Mouse (Mus musculus) limb, embryonic 11.5 days (tissue): ENCODE results near the gene Pla2g5. TPM values are rescaled to one million over a fixed set of nuclear protein-coding genes. Genes with fewer than 3 reads are reported as not detected.

Experiments used
- ATAC-seq: fragments of 200-750 bp; cut with Nextera tagmentation; 2 replicates; pipeline ENCODE4 v1.8.0; 2017; ENCODE audit warnings: low read depth; ENCODE audit not compliant: insufficient number of reproducible peaks, low FRiP score, low TSS enrichment
- DNase-seq: peaks from one replicate; pipeline ENCODE4 v3.0.0-alpha.2; 2015; ENCODE audit warnings: low spot score
- H3K27ac ChIP-seq: fragments of 300-500 bp; sonication (generic); replicated peaks from 2 replicates; pipeline ENCODE4 v1.5.1; 2014; ENCODE audit warnings: low read depth, mild to moderate bottlenecking, low read length
- H3K27me3 ChIP-seq: fragments of 300-500 bp; sonication (generic); 2 replicates; pipeline ENCODE4 v1.6.1; 2014; ENCODE audit warnings: mild to moderate bottlenecking, low read length, mixed read lengths; ENCODE audit not compliant: control insufficient read depth, insufficient read depth
- H3K36me3 ChIP-seq: fragments of 300-500 bp; sonication (generic); 2 replicates; pipeline ENCODE4 v1.6.1; 2014; ENCODE audit warnings: mild to moderate bottlenecking, low read length, moderate library complexity, mixed read lengths; ENCODE audit not compliant: control insufficient read depth, insufficient read depth
- H3K4me1 ChIP-seq: fragments of 300-500 bp; sonication (generic); 2 replicates; pipeline ENCODE4 v1.6.1; 2014; ENCODE audit warnings: low read length, mixed read lengths; ENCODE audit not compliant: control insufficient read depth, insufficient read depth
- H3K4me2 ChIP-seq: fragments of 300-500 bp; sonication (generic); 2 replicates; pipeline ENCODE4 v1.6.1; 2014; ENCODE audit warnings: low read depth, mild to moderate bottlenecking, moderate library complexity; ENCODE audit not compliant: severe bottlenecking
- H3K4me3 ChIP-seq: fragments of 300-500 bp; sonication (generic); 2 replicates; pipeline ENCODE4 v1.5.1; 2014; ENCODE audit warnings: low read depth, low read length
- H3K9ac ChIP-seq: fragments of 300-500 bp; sonication (generic); 2 replicates; pipeline ENCODE4 v1.6.1; 2014; ENCODE audit warnings: mild to moderate bottlenecking, low read length
- H3K9me3 ChIP-seq: fragments of 300-500 bp; sonication (generic); 2 replicates; pipeline ENCODE4 v1.6.1; 2016; ENCODE audit warnings: low read length; ENCODE audit not compliant: control insufficient read depth
- WGBS: fragments of 180-500 bp; shearing (Covaris S2); extraction: QIAGEN DNeasy Blood & Tissue Kit; methylation state at CpG from one replicate; pipeline ENCODE4 v1.1.7; 2014; 5-methylcytosine and 5-hydroxymethylcytosine counted together
- polyA plus RNA-seq: library from polyadenylated mRNA; unstranded; fragments of >200 nt; fragmentation: Nextera tagmentation; extraction: Ambion mirVana; gene quantifications from 2 replicates; pipeline ENCODE4 v1.2.1, GENCODE M21; 2014

Gene Pla2g5
- polyA plus RNA-seq, 1 experiment from 2014 or later: 0.12 TPM

- Histone ChIP-seq H3K27me3 (no peaks in the 10 kb centered on the region), H3K36me3 (no peaks in the 10 kb centered on the region), H3K4me3 (no peak overlapping the region), H3K4me2 (no peak overlapping the region), H3K9me3 (no peaks in the 10 kb centered on the region), H3K9ac (no peak overlapping the region), H3K4me1 (0 out of 2 replicates have a peak, but pooled peaks cover 3% of the 10 kb centered on the region), H3K27ac (no peak overlapping the region)
- DNase-seq (no peak), ATAC-seq (no peak)
- WGBS: 46% methylated on average over 8 of the region's 8 CpGs
Measured at GRCm38 (mm10) chr4:138868666-138869065, 5.4 kb upstream of the Pla2g5 start.

DNA sequence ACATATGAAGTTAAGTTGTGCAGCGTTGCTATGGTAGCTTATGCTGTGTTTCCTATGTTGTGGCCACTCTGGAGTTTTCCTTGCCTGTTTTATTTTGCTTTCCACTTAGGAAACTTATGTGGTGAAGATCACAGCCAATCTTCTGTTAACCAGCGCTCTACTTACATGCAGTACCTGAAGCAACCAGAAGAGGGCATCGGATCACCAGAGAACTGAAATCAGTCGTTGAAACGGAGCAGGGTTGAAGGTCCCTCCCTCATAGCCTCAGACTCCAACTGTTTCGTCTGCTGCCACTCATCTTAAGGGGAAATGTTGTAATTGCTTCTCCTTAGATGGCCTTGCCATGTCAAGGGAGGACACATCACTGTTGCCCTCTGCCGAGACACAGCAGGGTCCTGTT is 3.1 kb upstream of the Pla2g5 start:
- H3K4me1 ChIP-seq: 0 out of 2 replicates have a peak, but pooled peaks cover 3% of the 10 kb centered on the region
- H3K27ac ChIP-seq: no peak overlapping the region
- H3K9ac ChIP-seq: no peak overlapping the region
- ATAC-seq (no peak), DNase-seq (peak; percentile 86)
- H3K27me3 ChIP-seq: no peaks in the 10 kb centered on the region
- 12% methylated on average over 7 of the region's 7 CpGs for WGBS
- no peaks in the 10 kb centered on the region for H3K9me3 ChIP-seq
- H3K4me3 ChIP-seq: no peak overlapping the region
- H3K4me2 ChIP-seq: no peak overlapping the region
- no peaks in the 10 kb centered on the region for H3K36me3 ChIP-seq

- no peak for DNase-seq
- Histone ChIP-seq H3K4me3 (no peak overlapping the region), H3K4me1 (0 out of 2 replicates have a peak, but pooled peaks cover 3% of the 10 kb centered on the region), H3K9me3 (no peaks in the 10 kb centered on the region), H3K9ac (no peak overlapping the region), H3K36me3 (no peaks in the 10 kb centered on the region), H3K27ac (no peak overlapping the region), H3K27me3 (no peaks in the 10 kb centered on the region), H3K4me2 (no peak overlapping the region)
- WGBS: 72% methylated on average over 6 of the region's 6 CpGs
- ATAC-seq: no peak
Measured at GRCm38 (mm10) chr4:138865991-138866390, 2.7 kb upstream of the Pla2g5 start.

DNA sequence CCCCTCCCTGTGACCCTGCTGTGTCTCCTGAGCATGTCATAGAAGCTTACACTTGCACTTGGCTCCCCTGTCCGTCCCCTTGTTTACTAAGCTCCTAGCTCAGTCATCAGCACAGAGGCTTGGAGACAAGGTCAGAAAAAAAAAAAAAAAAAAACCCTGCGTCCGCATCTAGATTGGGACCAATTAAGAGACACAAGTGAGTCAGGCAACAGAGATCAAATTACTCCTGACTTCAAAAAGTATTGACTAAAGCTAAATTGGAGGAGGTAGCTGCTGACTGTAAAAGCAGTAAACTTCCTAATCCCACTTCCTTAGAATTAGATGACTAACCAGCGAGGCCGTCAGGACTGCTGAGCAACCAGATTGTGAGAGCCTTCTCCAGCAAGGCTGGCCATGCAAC is 1.8 kb upstream of the Pla2g5 start:
- no peaks in the 10 kb centered on the region for H3K27me3 ChIP-seq
- H3K4me2 ChIP-seq: no peak overlapping the region
- no peak overlapping the region for H3K27ac ChIP-seq
- no peak overlapping the region for H3K9ac ChIP-seq
- 17% methylated on average over 5 of the region's 5 CpGs for whole genome bisulfite sequencing
- no peak overlapping the region for H3K4me3 ChIP-seq
- DNase-seq (no peak), ATAC-seq (no peak)
- H3K36me3 ChIP-seq: no peaks in the 10 kb centered on the region
- H3K4me1 ChIP-seq: 0 out of 2 replicates have a peak, but pooled peaks cover 3% of the 10 kb centered on the region
- H3K9me3 ChIP-seq: no peaks in the 10 kb centered on the region

- ATAC-seq (no peak), DNase-seq (peak; percentile 93)
- Histone ChIP-seq H3K4me3 (0 out of 2 replicates have a peak overlapping the region, but pooled peaks have one; percentile 14), H3K4me2 (peak overlapping the region; percentile 33; the same call in 1 of the 2 replicates), H3K4me1 (0 out of 2 replicates have a peak, but pooled peaks cover 4% of the 10 kb centered on the region), H3K27me3 (no peaks in the 10 kb centered on the region), H3K27ac (no peak overlapping the region), H3K36me3 (no peaks in the 10 kb centered on the region), H3K9ac (no peak overlapping the region), H3K9me3 (no peaks in the 10 kb centered on the region)
- 7% methylated on average over 13 of the region's 13 CpGs for WGBS
Measured at GRCm38 (mm10) chr4:138859728-138860127, 3.6 kb downstream of the Pla2g5 start.

DNA sequence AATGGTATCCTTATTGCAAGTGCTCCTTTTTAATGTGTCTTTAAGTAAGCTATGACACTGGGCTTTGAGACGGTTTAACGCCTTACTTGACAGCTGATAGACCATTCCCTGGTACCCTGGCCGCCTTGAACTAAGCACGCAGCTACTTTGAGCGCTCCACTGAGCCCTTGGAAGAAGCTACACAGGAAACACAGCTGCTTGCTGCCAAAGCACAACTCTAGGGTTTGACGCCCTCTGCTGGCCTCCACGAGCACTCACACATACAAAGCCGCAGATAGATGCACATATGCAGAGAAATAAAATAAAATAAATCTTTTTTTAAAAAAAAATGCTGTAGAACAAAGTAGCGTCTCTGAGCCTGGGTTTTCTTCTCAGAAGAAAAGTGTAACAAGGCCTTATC is 4.0 kb downstream of the Pla2g5 start:
- Histone ChIP-seq H3K27ac (no peak overlapping the region), H3K4me1 (0 out of 2 replicates have a peak, but pooled peaks cover 4% of the 10 kb centered on the region), H3K9ac (no peak overlapping the region), H3K4me2 (peak overlapping the region; percentile 33; the same call in 1 of the 2 replicates), H3K4me3 (no peak overlapping the region), H3K9me3 (no peaks in the 10 kb centered on the region), H3K27me3 (no peaks in the 10 kb centered on the region), H3K36me3 (no peaks in the 10 kb centered on the region)
- 22% methylated on average over 9 of the region's 9 CpGs for WGBS
- ATAC-seq (no peak), DNase-seq (peak; percentile 63)

- Histone ChIP-seq H3K36me3 (no peaks in the 10 kb centered on the region), H3K9me3 (no peaks in the 10 kb centered on the region), H3K27ac (no peak overlapping the region), H3K4me2 (no peak overlapping the region), H3K4me3 (no peak overlapping the region), H3K27me3 (no peaks in the 10 kb centered on the region), H3K9ac (no peak overlapping the region), H3K4me1 (0 out of 2 replicates have a peak, but pooled peaks cover 4% of the 10 kb centered on the region)
- DNase-seq (no peak), ATAC-seq (no peak)
- WGBS: 82% methylated on average over 15 of the region's 15 CpGs
Measured at GRCm38 (mm10) chr4:138858446-138858845, 4.8 kb downstream of the Pla2g5 start.

- no peak overlapping the region for H3K4me2 ChIP-seq
- H3K36me3 ChIP-seq: no peaks in the 10 kb centered on the region
- 0 out of 2 replicates have a peak, but pooled peaks cover 4% of the 10 kb centered on the region for H3K4me1 ChIP-seq
- ATAC-seq: no peak
- H3K9ac ChIP-seq: no peak overlapping the region
- H3K4me3 ChIP-seq: no peak overlapping the region
- H3K27ac ChIP-seq: no peak overlapping the region
- no peak for DNase-seq
- H3K27me3 ChIP-seq: no peaks in the 10 kb centered on the region
- H3K9me3 ChIP-seq: no peaks in the 10 kb centered on the region
- 89% methylated on average over 10 of the region's 10 CpGs for WGBS
Measured at GRCm38 (mm10) chr4:138857576-138857975, 5.7 kb downstream of the Pla2g5 start.

DNA sequence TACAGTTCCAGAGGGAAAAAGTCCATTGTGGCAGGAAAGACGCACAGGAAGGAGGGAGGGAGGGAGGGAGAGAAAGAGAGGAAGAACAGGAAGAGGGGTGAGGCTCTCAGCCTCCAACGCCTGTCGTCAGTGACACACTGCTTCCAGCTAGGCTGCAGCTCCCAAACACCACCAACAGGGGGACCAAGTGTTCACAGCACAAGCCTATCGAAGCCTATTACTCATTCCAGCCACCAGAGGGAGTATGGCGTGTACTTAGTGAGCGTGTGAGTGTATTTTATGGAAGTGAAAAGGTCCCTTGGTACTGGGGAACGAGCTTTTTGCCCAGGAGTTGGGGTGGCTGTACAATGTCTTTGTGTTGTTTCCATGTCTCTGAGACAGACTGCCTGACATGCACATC is 6.8 kb downstream of the Pla2g5 start:
- Histone ChIP-seq H3K4me3 (no peak overlapping the region), H3K36me3 (no peaks in the 10 kb centered on the region), H3K4me1 (0 out of 2 replicates have a peak, but pooled peaks cover 4% of the 10 kb centered on the region), H3K9me3 (no peaks in the 10 kb centered on the region), H3K27me3 (no peaks in the 10 kb centered on the region), H3K9ac (no peak overlapping the region), H3K27ac (no peak overlapping the region), H3K4me2 (no peak overlapping the region)
- DNase-seq: peak; percentile 82
- WGBS: 30% methylated on average over 7 of the region's 7 CpGs
- ATAC-seq: no peak
